Mouse (Mus musculus): ENCODE results near the gene Il11ra1.
A peak's percentile ranks its signal among the peaks of the same experiment; 100 is the strongest.
"Not testable (repeated sequence)": the region's sequence is repeated elsewhere in the genome, so short reads cannot be mapped to it uniquely, and the experiment has no call there.

Gene Il11ra1

DNA sequence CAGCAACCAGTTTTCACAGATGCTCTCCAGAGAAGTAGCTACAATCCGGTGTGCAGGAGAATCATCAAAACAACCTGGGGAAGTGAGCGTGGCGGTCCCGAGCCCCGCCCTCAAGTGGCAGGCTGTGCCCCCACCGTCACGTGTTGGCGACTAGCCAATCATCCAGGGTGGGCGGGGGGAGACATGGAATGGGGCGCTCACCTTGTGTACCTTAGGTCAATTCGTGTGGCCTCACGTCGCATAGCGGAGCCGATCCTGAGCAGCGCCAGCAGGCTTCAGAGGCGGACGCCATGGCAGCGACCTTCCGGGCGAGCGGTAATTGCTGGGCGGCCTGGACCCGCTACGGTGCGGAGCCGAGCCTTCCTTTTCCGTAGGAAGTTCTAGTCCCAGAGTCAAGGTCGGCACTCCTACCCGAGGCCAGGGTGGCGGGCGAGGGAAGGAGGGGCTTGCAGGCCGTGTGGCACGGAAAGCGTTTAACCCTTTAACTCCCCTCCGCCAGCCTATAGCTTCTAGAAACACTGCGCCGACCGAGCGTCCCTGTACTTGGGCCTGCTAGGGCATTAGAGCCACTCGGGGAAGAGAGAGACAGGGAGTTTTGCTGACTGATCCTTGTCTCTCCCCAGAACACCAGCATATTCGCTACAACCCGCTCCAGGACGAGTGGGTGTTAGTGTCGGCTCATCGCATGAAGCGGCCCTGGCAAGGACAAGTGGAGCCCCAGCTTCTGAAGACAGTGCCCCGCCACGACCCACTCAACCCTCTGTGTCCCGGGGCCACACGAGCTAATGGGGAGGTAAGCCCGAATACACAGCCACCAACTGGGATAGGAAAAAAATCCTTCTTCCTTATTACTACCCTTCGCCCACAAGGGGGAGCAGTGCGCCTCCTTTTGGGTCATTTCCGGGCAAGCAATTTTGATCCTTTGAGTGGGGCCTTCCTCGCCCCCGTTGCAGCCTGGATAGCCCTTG is 55.8 kb downstream of the Il11ra1 start, which contains the start of gene Sigmar1:
Gene Sigmar1, minus strand, starts transcription at position 820 of the 968 bp plus-strand sequence.
- peak; percentile 75 for DNase-seq

GRCm38 (mm10) chr4:41756440-41756839 is 56.7 kb downstream of the Il11ra1 start:
- no peak for DNase-seq

GRCm38 (mm10) chr4:41757321-41757720 is 57.5 kb downstream of the Il11ra1 start:
- DNase-seq = no peak

DNA sequence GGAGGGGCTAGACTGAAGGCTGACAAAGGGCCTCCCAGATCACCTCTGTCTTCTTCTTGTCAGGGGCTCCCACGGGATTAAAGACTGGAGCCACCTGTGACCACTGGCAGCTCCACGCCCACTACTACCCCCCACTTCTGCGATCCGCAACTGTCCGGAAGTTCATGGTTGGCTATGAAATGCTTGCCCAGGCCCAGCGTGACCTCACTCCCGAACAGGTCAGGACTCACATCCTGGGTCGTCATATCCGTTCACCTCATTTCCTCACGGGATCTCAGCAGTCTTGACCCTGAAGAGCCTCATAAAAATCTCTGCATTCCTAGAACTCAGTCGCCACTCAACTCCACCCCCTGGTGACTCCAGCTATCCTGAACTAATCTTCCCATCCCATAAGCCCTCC is 58.2 kb downstream of the Il11ra1 start:
- no peak for DNase-seq

- DNase-seq = no peak
Observed at GRCm38 (mm10) chr4:41758701-41759100, 58.9 kb downstream of the Il11ra1 start.

- DNase-seq = no peak
Observed at GRCm38 (mm10) chr4:41759206-41759605, 59.4 kb downstream of the Il11ra1 start.

- DNase-seq = no peak
Observed at GRCm38 (mm10) chr4:41759656-41760287, 60.0 kb downstream of the Il11ra1 start.

- DNase-seq = peak; percentile 87
Observed at GRCm38 (mm10) chr4:41760288-41760721, 60.5 kb downstream of the Il11ra1 start.

GRCm38 (mm10) chr4:41760911-41761310 is 61.1 kb downstream of the Il11ra1 start:
- no peak for DNase-seq

- DNase-seq = no peak
Observed at GRCm38 (mm10) chr4:41761680-41762079, 61.9 kb downstream of the Il11ra1 start.

- DNase-seq = no peak
Observed at GRCm38 (mm10) chr4:41762099-41762687, 62.4 kb downstream of the Il11ra1 start.

GRCm38 (mm10) chr4:41762688-41763114 is 62.9 kb downstream of the Il11ra1 start:
- DNase-seq = not testable (repeated sequence)

DNA sequence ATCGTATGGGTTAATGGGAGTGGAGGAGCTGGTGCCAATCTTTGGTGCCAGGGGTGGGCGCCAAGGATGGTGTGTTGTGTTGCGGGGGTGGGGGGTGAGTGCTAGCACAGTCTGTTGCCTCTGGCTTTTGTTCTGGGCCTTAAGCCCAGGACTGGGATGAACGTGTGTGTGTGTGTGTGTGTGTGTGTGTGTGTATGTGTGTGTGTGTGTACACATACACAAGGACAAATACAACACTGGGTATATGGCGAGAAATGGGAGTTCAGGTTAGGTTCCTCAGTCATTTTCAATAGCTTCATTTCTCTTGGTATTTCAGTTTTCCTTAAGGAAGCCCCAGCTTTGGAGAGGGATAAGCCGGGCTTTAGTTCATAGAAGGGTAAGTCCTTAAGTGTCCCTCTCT is 63.4 kb downstream of the Il11ra1 start:
- DNase-seq = not testable (repeated sequence)

DNA sequence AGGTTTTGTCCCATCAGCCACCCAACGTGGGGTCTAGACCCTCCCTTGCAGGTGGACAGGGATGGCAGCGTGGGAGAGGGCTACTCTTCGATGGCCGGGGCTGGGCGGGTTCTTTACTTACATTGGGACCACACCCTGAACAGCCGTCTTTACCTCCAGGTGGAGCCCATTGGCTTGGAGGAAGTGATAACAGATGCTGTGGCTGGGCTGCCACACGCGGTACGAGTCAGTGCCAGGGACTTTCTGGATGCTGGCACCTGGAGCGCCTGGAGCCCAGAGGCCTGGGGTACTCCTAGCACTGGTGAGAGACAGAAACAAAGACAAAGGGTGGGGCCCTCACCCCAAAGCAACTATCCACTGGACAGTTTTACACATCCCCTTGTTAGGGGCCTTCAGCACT is 67.5 kb downstream of the Il11ra1 start:
- not testable (repeated sequence) for DNase-seq

DNA sequence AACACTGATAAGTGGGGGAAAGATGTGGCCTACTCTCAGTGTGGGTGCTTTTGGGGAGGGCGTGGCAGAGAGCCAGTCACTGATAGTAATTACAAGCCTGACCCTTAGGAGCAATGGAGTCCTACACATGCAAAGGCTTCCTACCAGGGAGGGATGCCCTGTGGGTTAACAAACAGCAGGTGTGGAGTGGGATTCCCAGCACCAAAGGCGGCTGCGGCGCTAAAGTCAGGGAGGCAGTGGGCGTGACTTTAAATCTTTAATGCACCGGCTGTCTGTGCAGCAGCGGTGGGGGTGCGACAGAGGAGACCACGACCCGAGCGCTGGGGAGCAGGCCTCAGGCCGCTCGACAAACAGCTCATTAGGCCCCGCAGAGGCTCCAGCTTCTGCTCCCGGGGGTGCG is 73.2 kb downstream of the Il11ra1 start:
- DNase-seq = not testable (repeated sequence)

DNA sequence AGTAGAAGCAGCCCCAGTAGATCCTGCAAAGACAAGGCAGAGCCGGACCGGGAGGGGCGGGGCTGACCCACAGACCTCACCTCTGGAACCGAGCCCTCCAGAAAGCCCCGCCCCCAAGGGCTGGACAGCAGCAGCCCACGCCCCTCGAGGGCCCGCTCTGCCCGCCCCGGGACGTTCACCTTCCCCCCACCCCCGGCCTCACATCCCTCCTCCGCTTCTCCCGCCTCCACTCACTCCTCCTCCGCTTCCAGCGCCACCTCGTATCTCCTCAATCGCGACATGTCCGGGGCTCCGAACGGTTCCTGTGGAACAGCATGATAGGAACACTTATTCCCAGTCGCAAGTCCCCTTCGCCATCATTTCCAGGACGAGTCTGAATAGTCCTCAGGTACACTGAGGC is 73.7 kb downstream of the Il11ra1 start:
- not testable (repeated sequence) for DNase-seq

DNA sequence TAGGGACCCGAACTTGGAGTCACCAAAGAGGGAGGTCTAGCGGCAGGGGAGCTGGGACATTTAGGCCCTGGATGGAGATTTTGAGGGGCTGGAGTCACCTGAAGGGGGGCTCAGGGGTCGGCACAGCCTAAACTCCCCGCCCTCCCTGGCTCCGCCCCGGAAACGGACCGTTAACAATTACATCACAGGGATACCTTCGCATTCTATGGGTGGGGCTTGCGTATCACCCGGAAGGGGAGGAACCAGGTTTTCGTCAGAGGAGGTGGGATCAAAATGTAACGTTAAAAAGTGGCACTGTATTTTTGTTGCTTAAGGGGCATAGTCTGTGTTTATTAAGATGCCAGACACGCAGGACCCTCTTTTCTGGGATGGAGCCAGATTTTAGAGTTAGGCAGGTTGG is 74.2 kb downstream of the Il11ra1 start, which contains the start of gene Ccl27a:
Gene Ccl27a, minus strand, starts transcription at position 246 of the 400 bp plus-strand sequence.
- DNase-seq = peak; percentile 81

DNA sequence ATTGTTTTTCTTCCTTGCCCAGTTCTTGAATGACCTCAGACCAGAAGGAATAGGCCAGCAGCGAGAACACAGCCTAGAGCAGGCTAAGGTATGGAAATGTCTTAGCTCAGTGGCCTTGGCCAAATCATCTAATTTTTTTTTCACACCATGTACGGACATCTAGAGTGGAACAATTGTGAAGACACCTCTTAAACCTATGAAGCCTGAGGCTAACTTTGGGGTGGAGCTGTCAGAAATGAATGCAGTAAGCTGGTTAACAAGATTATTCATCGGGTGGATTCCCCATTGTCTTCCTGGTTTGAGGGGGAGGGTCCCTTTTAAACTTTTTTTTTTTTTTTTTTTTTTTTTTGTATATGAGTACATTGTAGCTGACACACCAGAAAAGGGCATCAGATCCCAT is 74.7 kb downstream of the Il11ra1 start:
- DNase-seq = not testable (repeated sequence)

DNA sequence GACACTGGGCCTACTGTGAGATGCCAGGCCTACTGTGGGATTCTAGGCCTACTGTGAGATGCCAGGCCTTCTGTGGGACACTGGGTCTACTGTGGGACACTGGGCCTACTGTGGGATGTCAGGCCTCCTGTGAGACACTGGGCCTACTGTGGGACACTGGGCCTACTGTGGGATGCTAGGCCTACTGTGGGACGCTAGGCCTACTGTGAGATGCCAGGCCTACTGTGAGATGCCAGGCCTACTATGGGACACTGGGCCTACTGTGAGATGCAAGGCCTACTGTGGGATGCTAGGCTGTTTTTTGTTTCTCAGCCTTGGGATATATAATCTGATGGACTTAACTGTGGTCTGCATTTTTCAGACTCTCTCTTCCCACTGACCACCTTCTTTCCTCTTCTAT is 76.1 kb downstream of the Il11ra1 start:
- DNase-seq = not testable (repeated sequence)

GRCm38 (mm10) chr4:41781271-41781670 is 81.5 kb downstream of the Il11ra1 start:
- not testable (repeated sequence) for DNase-seq

- not testable (repeated sequence) for DNase-seq
Observed at GRCm38 (mm10) chr4:41781748-41782485, 82.1 kb downstream of the Il11ra1 start.

GRCm38 (mm10) chr4:41782711-41783110 is 82.9 kb downstream of the Il11ra1 start:
- not testable (repeated sequence) for DNase-seq
